Mouse (Mus musculus): ENCODE measurements around the gene Gstt2. TPM values are rescaled to one million over a fixed set of nuclear protein-coding genes. Genes with fewer than 3 reads are reported as not detected.

Gstt2 gene
- total RNA-seq, 2 experiments from 2014 or later, result 3.5 to 3.6 TPM

Other genes with a start within 250 kb of the Gstt2 start
- 1 to 10 TPM; 1.6 to 2.1 TPM for gene Ggt5, start 248.1 kb downstream of the Gstt2 start, total RNA-seq (2021)
- 1 to 10 TPM; 1.9 to 2.4 TPM for gene Susd2, start 193.4 kb downstream of the Gstt2 start, total RNA-seq (2021)
- 10 to 100 TPM; 56.4 to 66.3 TPM for gene Cabin1, start 73.1 kb downstream of the Gstt2 start, total RNA-seq (2021)
- 10 to 100 TPM; 50.6 to 58.3 TPM for gene Ddt, start 64.0 kb downstream of the Gstt2 start, total RNA-seq (2021)
- not detected for gene Gm20441, start 56.5 kb downstream of the Gstt2 start, total RNA-seq (2021)
- 1 to 10 TPM; 3.7 to 5.6 TPM for gene Gstt3, start 56.0 kb downstream of the Gstt2 start, total RNA-seq (2021)
- gene Gstt1, start 38.8 kb downstream of the Gstt2 start, total RNA-seq (2021), result 10 to 100 TPM; 10.2 to 10.3 TPM
- not detected for gene Gstt4, start 14.9 kb downstream of the Gstt2 start, total RNA-seq (2021)
- gene Mif, start 22.8 kb upstream of the Gstt2 start, total RNA-seq (2021), result 100 to 1,000 TPM; 477 to 485 TPM
- gene Derl3, start 56.0 kb upstream of the Gstt2 start, total RNA-seq (2021), result 1 to 10 TPM; 4.8 to 5.4 TPM
- gene Smarcb1, start 84.2 kb upstream of the Gstt2 start, total RNA-seq (2021), result 10 to 100 TPM; 80.3 to 85.0 TPM
- 100 to 1,000 TPM; 376 to 396 TPM for gene Chchd10, start 95.7 kb upstream of the Gstt2 start, total RNA-seq (2021)
- gene Mmp11, start 99.1 kb upstream of the Gstt2 start, total RNA-seq (2021), result 1 to 10 TPM; 1.8 to 2.1 TPM
- gene Gm867, start 103.2 kb upstream of the Gstt2 start, total RNA-seq (2021), result under 1 TPM; 0.28 to 0.89 TPM
- not detected for gene Vpreb3, start 105.6 kb upstream of the Gstt2 start, total RNA-seq (2021)
- gene Gm5134, start 117.1 kb upstream of the Gstt2 start, total RNA-seq (2021), result under 1 TPM in 1 of 2 experiments, not detected in 1; 0.25 TPM
- 10 to 100 TPM; 17.0 to 18.9 TPM for gene Zfp280b, start 195.2 kb upstream of the Gstt2 start, total RNA-seq (2021)